ENCODE assay signal across 22 mouse cellular contexts in genomic region chr9:44351396-44351795, GRCm38 (mm10).
"Had no signal": no experiment of that assay in that cellular context is flagged by ENCODE, and none has a peak within 500 bp of the region (broad histone marks: within the 10 kb centered on the region; RNA-seq: fewer than 3 reads in every experiment).

No protein-coding gene starts in this region.

- H3K4me1 ChIP-seq: heart, embryonic 12.5 days; hindbrain, embryonic 13.5 days; hindbrain, embryonic 15.5 days; kidney, embryonic 15.5 days; limb, embryonic 13.5 days; limb, embryonic 15.5 days had no signal

- DNase-seq: forebrain, postnatal 0 days; gastrocnemius, postnatal 14 days; gastrocnemius, postnatal 36 days; heart, adult 18-20 months; heart, postnatal 10 days; kidney, adult 11 months; kidney, adult 2 months; kidney, adult 9 months; kidney, postnatal 14 days; kidney, postnatal 36 days; left cerebral cortex, postnatal 4 days had no signal

- H3K4me2 ChIP-seq: heart, embryonic 12.5 days; hindbrain, embryonic 13.5 days; hindbrain, embryonic 15.5 days; kidney, embryonic 15.5 days; limb, embryonic 13.5 days; limb, embryonic 15.5 days; liver, embryonic 12.5 days had no signal

- H3K9me3 ChIP-seq: heart, embryonic 12.5 days; hindbrain, embryonic 13.5 days; hindbrain, embryonic 15.5 days; kidney, embryonic 15.5 days; limb, embryonic 13.5 days; limb, embryonic 15.5 days; liver, embryonic 12.5 days had no signal

- H3K27me3 ChIP-seq: heart, embryonic 12.5 days; hindbrain, embryonic 13.5 days; hindbrain, embryonic 15.5 days; kidney, embryonic 15.5 days; limb, embryonic 13.5 days; limb, embryonic 15.5 days; liver, embryonic 12.5 days had no signal

- H3K27ac ChIP-seq: hindbrain, embryonic 13.5 days; hindbrain, embryonic 15.5 days; hindbrain, postnatal 0 days; kidney, embryonic 15.5 days; kidney, postnatal 0 days; limb, embryonic 13.5 days; limb, embryonic 15.5 days; liver, embryonic 12.5 days; liver, embryonic 14.5 days had no signal

- H3K4me3 ChIP-seq: heart, embryonic 12.5 days; hindbrain, embryonic 13.5 days; hindbrain, embryonic 15.5 days; kidney, embryonic 15.5 days; limb, embryonic 13.5 days; limb, embryonic 15.5 days; liver, embryonic 12.5 days had no signal

- H3K9ac ChIP-seq: forebrain, postnatal 0 days; heart, embryonic 12.5 days; hindbrain, embryonic 13.5 days; hindbrain, embryonic 15.5 days; kidney, embryonic 15.5 days; limb, embryonic 13.5 days; limb, embryonic 15.5 days; liver, embryonic 12.5 days; liver, embryonic 14.5 days had no signal

- ATAC-seq: forebrain, postnatal 0 days; hindbrain, postnatal 0 days; intestine, embryonic 16.5 days; liver, embryonic 12.5 days had no signal
